Mouse (Mus musculus): ENCODE measurements around the gene 2200002J24Rik. TPM values are rescaled to one million over a fixed set of nuclear protein-coding genes. Genes with fewer than 3 reads are reported as not detected.
"Not testable (repeated sequence)": the region's sequence is repeated elsewhere in the genome, so short reads cannot be mapped to it uniquely, and the experiment has no call there.

2200002J24Rik gene
- polyA plus RNA-seq, 1 experiment from 2014 or later, result not detected

GRCm38 (mm10) chr7:30719669-30720068 is 20.9 kb downstream of the 2200002J24Rik start:
- no peaks in the 10 kb centered on the region for H3K36me3 ChIP-seq (ENCODE audit: control insufficient read depth, insufficient read depth, low read length)
- no peak for ATAC-seq (replicated peaks; ENCODE audit: low FRiP score)
- no peak overlapping the region for H3K4me3 ChIP-seq (ENCODE audit: low read depth, low read length)
- H3K9ac ChIP-seq (ENCODE audit: low read depth, low read length), result no peak overlapping the region
- no peak for DNase-seq (ENCODE audit: low spot score)
- peaks cover 13% of the 10 kb centered on the region for H3K4me1 ChIP-seq (replicated peaks; ENCODE audit: control insufficient read depth, insufficient read depth, low read length)
- no peak overlapping the region for H3K27ac ChIP-seq (ENCODE audit: low read depth, low read length)
- 88% methylated on average over 5 of the region's 5 CpGs for WGBS
- H3K27me3 ChIP-seq (replicated peaks; ENCODE audit: control insufficient read depth, insufficient read depth, low read length), result peaks cover 25% of the 10 kb centered on the region
- no peaks in the 10 kb centered on the region for H3K9me3 ChIP-seq (ENCODE audit: control insufficient read depth, low read length)
- no peak overlapping the region for H3K4me2 ChIP-seq

DNA sequence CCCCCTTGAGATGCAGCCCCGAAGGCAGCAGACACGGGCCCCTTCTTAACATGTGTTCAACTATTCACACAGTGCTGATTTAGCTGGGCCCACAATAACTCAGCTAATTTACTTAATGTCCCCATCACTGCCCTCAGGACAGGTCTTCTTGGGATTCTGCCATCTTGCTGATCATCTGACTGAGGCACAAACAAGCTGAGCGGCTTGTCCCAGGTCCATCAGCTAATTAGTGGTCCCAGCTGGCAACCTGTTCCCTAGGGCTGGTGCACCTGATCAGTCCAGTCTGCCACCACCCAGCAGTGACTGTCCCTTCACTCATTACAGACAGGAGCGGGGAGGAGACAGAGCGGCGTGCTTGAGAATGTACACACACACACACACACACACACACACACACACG is 22.6 kb downstream of the 2200002J24Rik start:
- Histone ChIP-seq H3K9me3 (ENCODE audit: control insufficient read depth, low read length) (no peaks in the 10 kb centered on the region), H3K27me3 (replicated peaks; ENCODE audit: control insufficient read depth, insufficient read depth, low read length) (peaks cover 9% of the 10 kb centered on the region), H3K27ac (ENCODE audit: low read depth, low read length) (no peak overlapping the region), H3K9ac (ENCODE audit: low read depth, low read length) (no peak overlapping the region), H3K4me1 (replicated peaks; ENCODE audit: control insufficient read depth, insufficient read depth, low read length) (peaks cover 13% of the 10 kb centered on the region), H3K36me3 (ENCODE audit: control insufficient read depth, insufficient read depth, low read length) (no peaks in the 10 kb centered on the region), H3K4me2 (no peak overlapping the region), H3K4me3 (ENCODE audit: low read depth, low read length) (no peak overlapping the region)
- ATAC-seq (replicated peaks; ENCODE audit: low FRiP score) (no peak), DNase-seq (ENCODE audit: low spot score) (no peak)
- 89% methylated on average over 7 of the region's 7 CpGs for WGBS

GRCm38 (mm10) chr7:30723274-30723953 is 24.7 kb downstream of the 2200002J24Rik start:
- H3K4me3 ChIP-seq (ENCODE audit: low read depth, low read length), result no peak overlapping the region
- H3K36me3 ChIP-seq (ENCODE audit: control insufficient read depth, insufficient read depth, low read length), result peaks cover 3% of the 10 kb centered on the region; the same call in 1 of the 2 replicates
- H3K27me3 ChIP-seq (replicated peaks; ENCODE audit: control insufficient read depth, insufficient read depth, low read length), result no peaks in the 10 kb centered on the region
- H3K9ac ChIP-seq (ENCODE audit: low read depth, low read length), result no peak overlapping the region
- DNase-seq (ENCODE audit: low spot score) (no peak), ATAC-seq (replicated peaks; ENCODE audit: low FRiP score) (no peak)
- H3K9me3 ChIP-seq (ENCODE audit: control insufficient read depth, low read length), result no peaks in the 10 kb centered on the region
- H3K4me2 ChIP-seq, result no peak overlapping the region
- peaks cover 8% of the 10 kb centered on the region for H3K4me1 ChIP-seq (replicated peaks; ENCODE audit: control insufficient read depth, insufficient read depth, low read length)
- WGBS, result 64% methylated on average over 6 of the region's 6 CpGs
- H3K27ac ChIP-seq (ENCODE audit: low read depth, low read length), result no peak overlapping the region

- peaks cover 10% of the 10 kb centered on the region; the same call in 1 of the 2 replicates for H3K36me3 ChIP-seq (ENCODE audit: control insufficient read depth, insufficient read depth, low read length)
- peak overlapping the region; percentile 92 for H3K9ac ChIP-seq (ENCODE audit: low read depth, low read length)
- no peak for DNase-seq (ENCODE audit: low spot score)
- H3K27ac ChIP-seq (ENCODE audit: low read depth, low read length), result no peak overlapping the region
- H3K4me2 ChIP-seq, result peak overlapping the region; percentile 93
- no peaks in the 10 kb centered on the region for H3K9me3 ChIP-seq (ENCODE audit: control insufficient read depth, low read length)
- ATAC-seq (replicated peaks; ENCODE audit: low FRiP score), result no peak
- 71% methylated on average over 6 of the region's 6 CpGs for WGBS
- peak overlapping the region; percentile 89 for H3K4me3 ChIP-seq (ENCODE audit: low read depth, low read length)
- H3K27me3 ChIP-seq (replicated peaks; ENCODE audit: control insufficient read depth, insufficient read depth, low read length), result no peaks in the 10 kb centered on the region
- H3K4me1 ChIP-seq (replicated peaks; ENCODE audit: control insufficient read depth, insufficient read depth, low read length), result peaks cover 17% of the 10 kb centered on the region
Observed at GRCm38 (mm10) chr7:30728214-30728613, 29.5 kb downstream of the 2200002J24Rik start.

GRCm38 (mm10) chr7:30728739-30729395 is 30.1 kb downstream of the 2200002J24Rik start:
- 7% methylated on average over 26 of the region's 26 CpGs for WGBS
- Histone ChIP-seq H3K4me1 (replicated peaks; ENCODE audit: control insufficient read depth, insufficient read depth, low read length) (peaks cover 15% of the 10 kb centered on the region), H3K4me3 (ENCODE audit: low read depth, low read length) (peak overlapping the region; percentile 89), H3K9ac (ENCODE audit: low read depth, low read length) (peak overlapping the region; percentile 92), H3K4me2 (peak overlapping the region; percentile 93), H3K27me3 (replicated peaks; ENCODE audit: control insufficient read depth, insufficient read depth, low read length) (no peaks in the 10 kb centered on the region), H3K36me3 (ENCODE audit: control insufficient read depth, insufficient read depth, low read length) (peaks cover 11% of the 10 kb centered on the region; the same call in 1 of the 2 replicates), H3K27ac (ENCODE audit: low read depth, low read length) (peak overlapping the region; percentile 88), H3K9me3 (ENCODE audit: control insufficient read depth, low read length) (no peaks in the 10 kb centered on the region)
- DNase-seq (ENCODE audit: low spot score) (no peak), ATAC-seq (replicated peaks; ENCODE audit: low FRiP score) (peak; percentile 46)

- DNase-seq (ENCODE audit: low spot score) (peak; percentile 97), ATAC-seq (replicated peaks; ENCODE audit: low FRiP score) (peak; percentile 97)
- Histone ChIP-seq H3K4me2 (peak within 1 kb of the TSS; percentile 93), H3K36me3 (ENCODE audit: control insufficient read depth, insufficient read depth, low read length) (peaks cover 11% of the 10 kb centered on the region; the same call in 1 of the 2 replicates), H3K27me3 (replicated peaks; ENCODE audit: control insufficient read depth, insufficient read depth, low read length) (no peaks in the 10 kb centered on the region), H3K9me3 (ENCODE audit: control insufficient read depth, low read length) (no peaks in the 10 kb centered on the region), H3K4me3 (ENCODE audit: low read depth, low read length) (peak within 1 kb of the TSS; percentile 89), H3K27ac (ENCODE audit: low read depth, low read length) (peak within 1 kb of the TSS; percentile 88), H3K9ac (ENCODE audit: low read depth, low read length) (peak within 1 kb of the TSS; percentile 92), H3K4me1 (replicated peaks; ENCODE audit: control insufficient read depth, insufficient read depth, low read length) (peaks cover 15% of the 10 kb centered on the region)
- WGBS, result under 1% methylated on average over 59 of the region's 60 CpGs
Observed at GRCm38 (mm10) chr7:30729396-30730063, 30.8 kb downstream of the 2200002J24Rik start, which contains the start of gene Tmem147. Gene Tmem147 (minus strand): TSS chr7:30729540.

GRCm38 (mm10) chr7:30730064-30730722 is 31.5 kb downstream of the 2200002J24Rik start:
- WGBS, result 21% methylated on average over 20 of the region's 22 CpGs
- H3K27me3 ChIP-seq (replicated peaks; ENCODE audit: control insufficient read depth, insufficient read depth, low read length); DNase-seq (ENCODE audit: low spot score); ATAC-seq (replicated peaks; ENCODE audit: low FRiP score); H3K9me3 ChIP-seq (ENCODE audit: control insufficient read depth, low read length): not testable (repeated sequence)
- Histone ChIP-seq H3K4me1 (replicated peaks; ENCODE audit: control insufficient read depth, insufficient read depth, low read length) (peaks cover 15% of the 10 kb centered on the region), H3K27ac (ENCODE audit: low read depth, low read length) (peak overlapping the region; percentile 88), H3K9ac (ENCODE audit: low read depth, low read length) (peak overlapping the region; percentile 92), H3K36me3 (ENCODE audit: control insufficient read depth, insufficient read depth, low read length) (peaks cover 11% of the 10 kb centered on the region; the same call in 1 of the 2 replicates), H3K4me3 (ENCODE audit: low read depth, low read length) (peak overlapping the region; percentile 89), H3K4me2 (peak overlapping the region; percentile 93)

DNA sequence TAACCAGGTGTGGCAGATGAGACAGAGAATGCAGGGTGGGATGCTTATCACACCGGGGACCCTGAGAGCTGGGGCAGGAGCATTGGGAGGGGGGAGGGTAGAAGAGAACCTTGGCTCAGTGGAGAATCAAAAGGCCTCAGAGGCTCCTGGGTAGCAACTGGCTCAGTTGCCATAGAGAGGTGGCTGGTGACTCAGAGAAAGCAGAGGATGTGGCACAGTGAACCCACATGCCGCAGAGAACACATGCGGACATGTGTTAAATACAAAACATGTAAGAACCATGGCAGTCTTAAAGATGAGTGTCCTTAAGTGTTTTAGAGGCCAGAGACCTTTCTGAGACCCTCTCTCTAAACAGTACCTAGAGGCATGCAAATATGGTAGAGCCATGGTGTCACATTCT is 37.5 kb downstream of the 2200002J24Rik start:
- WGBS, result 80% methylated on average over 3 of the region's 3 CpGs
- Histone ChIP-seq H3K27ac (ENCODE audit: low read depth, low read length) (no peak overlapping the region), H3K27me3 (replicated peaks; ENCODE audit: control insufficient read depth, insufficient read depth, low read length) (no peaks in the 10 kb centered on the region), H3K4me3 (ENCODE audit: low read depth, low read length) (no peak overlapping the region), H3K9ac (ENCODE audit: low read depth, low read length) (no peak overlapping the region), H3K4me1 (replicated peaks; ENCODE audit: control insufficient read depth, insufficient read depth, low read length) (no peaks in the 10 kb centered on the region), H3K36me3 (ENCODE audit: control insufficient read depth, insufficient read depth, low read length) (peaks cover 7% of the 10 kb centered on the region), H3K4me2 (no peak overlapping the region), H3K9me3 (ENCODE audit: control insufficient read depth, low read length) (no peaks in the 10 kb centered on the region; the same call in 1 of the 2 replicates)
- no peak for DNase-seq (ENCODE audit: low spot score)
- ATAC-seq (replicated peaks; ENCODE audit: low FRiP score), result no peak

Measured in liver, embryonic 11.5 days (tissue).